Mouse (Mus musculus) T-helper 1 cell (primary cell): ENCODE measurements around the gene Sema3f.

ENCODE experiments used
- in situ Hi-C: fragments of 300-600 bp; cut with MboI, MseI; formaldehyde crosslinking; loops from one replicate; pipeline ENCODE4 v1.15.1; 2025; ENCODE audit warnings: high pct_unique_total_duplicates

The Sema3f gene

DNA sequence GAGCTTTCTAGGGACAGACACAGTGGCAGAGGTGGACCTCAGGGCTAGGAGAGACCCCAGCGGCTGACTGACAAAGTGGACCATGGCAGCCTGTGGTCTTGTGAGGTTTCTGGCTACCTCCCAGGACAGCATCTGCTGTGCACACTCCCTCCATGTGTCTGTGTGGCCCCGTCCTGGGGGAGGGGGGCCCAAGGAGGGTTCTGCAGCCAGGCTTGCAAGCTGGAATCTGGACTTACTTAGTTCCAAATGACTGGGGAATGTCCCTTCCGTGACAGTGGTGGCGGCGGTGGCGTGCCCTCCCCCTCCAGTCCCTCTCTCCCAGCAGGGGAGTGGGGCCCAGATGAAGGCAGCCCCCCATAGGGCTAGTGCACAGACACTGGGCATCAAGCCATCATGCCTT lies 6.7 kb upstream of the Sema3f start:
- in situ Hi-C loops: no loop called here

- in situ Hi-C loops: no loop called here
These were observed 5.4 kb upstream of the Sema3f start for GRCm38 (mm10) chr9:107715632-107716031.

GRCm38 (mm10) chr9:107714221-107714952 lies 4.1 kb upstream of the Sema3f start:
- in situ Hi-C loops: no loop called here

GRCm38 (mm10) chr9:107709096-107709696 lies 1.1 kb downstream of the Sema3f start:
- in situ Hi-C loops: no loop called here

DNA sequence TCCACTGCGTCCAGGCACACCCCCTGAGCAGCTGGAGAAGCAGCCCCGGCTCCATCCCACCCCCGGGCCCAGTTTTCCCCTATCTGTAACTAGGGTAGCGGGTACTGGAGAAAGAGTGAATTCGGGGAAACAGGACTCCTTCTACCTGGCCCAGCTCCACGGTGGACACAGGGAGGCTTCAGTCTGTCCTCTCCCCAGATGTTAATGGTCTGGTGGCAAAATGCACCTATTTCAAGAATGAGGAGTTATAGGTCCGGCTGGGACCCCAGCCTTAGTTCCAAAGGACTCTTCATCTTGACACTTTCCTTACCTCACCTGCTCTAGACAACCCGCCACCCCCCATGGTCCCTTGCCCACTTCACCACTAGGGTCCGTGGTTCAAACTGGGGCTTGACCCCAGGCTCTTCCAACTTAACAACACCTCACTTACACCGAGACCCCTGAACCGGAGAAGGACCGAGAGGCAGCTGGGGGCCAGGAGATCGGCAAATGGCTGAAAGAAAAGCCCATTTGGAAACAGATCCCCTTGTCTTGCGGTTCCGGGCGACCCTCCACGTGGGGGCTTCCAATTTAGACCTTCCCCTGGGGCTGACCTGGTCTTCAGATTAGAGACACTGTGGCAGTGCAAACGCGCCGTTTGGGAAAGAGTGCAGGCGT lies 1.7 kb downstream of the Sema3f start:
- in situ Hi-C loops: no loop called here

GRCm38 (mm10) chr9:107707701-107708438 lies 2.4 kb downstream of the Sema3f start:
- in situ Hi-C loops: no loop called here

GRCm38 (mm10) chr9:107706781-107707211 lies 3.5 kb downstream of the Sema3f start:
- in situ Hi-C loops: no loop called here

DNA sequence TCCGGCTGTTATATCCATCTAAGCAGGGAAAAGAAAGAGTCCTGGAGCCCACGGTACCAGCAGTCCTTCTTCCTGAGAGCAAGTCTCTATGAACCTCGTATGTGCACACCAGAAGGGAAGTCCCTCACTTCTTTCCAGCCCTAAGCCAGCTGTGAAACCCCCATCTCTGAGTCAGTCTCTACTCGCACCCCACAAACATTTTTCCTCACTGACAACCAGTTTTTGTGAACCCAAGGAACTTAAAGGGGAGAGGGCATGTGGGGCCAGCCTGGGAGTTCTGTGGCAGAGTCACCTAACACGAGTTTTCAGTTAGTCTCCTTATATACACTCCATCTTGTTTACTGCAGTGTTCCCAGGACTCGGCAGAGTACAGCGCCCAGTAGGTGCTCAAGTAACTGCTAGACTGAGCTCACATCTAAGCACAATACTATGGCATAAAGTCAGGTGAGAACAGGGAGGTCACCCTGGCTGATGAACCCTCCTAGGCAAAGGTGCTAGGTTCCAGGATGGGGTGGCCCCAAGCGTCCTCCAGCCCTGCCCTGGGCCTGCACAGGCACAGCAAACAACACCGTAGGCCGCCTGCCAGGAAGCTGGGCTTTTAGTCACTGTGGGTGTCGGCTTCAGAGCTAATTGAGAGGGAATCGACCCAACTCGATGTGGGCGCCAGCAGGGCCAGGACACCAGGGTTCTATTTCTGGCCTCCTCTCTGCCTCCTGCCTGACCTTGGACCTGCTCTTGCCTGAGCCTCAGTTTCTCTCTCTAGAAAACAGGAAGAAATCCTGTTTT lies 6.7 kb downstream of the Sema3f start:
- in situ Hi-C loops: no loop called here

GRCm38 (mm10) chr9:107702606-107703185 lies 7.6 kb downstream of the Sema3f start:
- in situ Hi-C loops: no loop called here

- in situ Hi-C loops: no loop called here
These were observed 8.7 kb downstream of the Sema3f start for GRCm38 (mm10) chr9:107701594-107701993.

DNA sequence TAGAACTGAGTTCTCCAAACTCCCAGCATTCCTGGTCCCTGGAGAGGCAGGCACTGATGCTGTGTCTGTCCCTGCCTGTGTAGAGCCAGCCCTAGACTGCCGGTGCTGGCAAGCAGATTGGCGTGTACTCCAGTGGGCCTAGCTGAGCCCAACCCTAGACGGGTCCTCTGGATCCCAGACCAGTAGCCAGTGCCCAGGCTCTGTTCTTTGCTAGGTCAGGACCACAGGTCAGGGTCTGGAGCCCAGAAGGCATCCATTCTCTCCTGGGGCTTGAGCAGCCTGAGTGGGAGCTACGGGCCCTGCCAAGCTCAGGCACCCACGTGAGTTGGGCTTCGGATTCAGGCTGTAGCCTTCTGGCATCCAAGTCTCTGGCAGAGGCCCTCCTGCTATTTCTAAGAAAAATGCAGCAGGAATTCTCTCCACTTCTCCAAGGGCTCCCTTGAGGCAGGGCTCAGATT lies 10.1 kb downstream of the Sema3f start:
- in situ Hi-C loops: no loop called here

GRCm38 (mm10) chr9:107699376-107699980 lies 10.8 kb downstream of the Sema3f start:
- in situ Hi-C loops: no loop called here

DNA sequence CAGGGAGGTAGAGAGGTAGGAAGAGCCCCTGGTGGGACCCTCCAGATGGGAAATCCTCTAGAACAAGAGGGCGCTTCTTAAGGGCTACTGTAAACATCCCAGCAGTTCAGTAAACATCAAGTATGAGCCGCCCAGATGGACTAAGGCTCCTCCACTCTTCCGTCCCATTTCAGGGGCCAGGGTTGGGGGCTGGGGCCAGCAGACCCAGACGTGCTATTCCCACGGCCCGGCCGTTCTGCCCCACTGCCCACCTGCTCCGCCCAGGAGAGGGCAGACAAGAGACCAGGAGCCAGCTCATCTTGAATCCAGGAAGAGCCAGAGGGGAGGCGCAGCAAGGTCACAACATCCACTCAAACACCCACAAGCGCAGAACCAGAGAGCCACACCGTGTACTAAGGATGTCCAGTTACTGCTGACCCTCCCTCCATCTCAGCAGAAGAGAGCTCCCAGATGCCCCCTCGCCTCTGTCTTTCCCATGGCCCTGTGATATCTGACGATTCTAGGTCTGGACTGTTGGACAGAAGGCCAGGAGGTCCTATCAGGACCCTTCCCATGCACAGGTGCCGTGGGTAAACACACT lies 11.6 kb downstream of the Sema3f start:
- in situ Hi-C loops: no loop called here

GRCm38 (mm10) chr9:107697811-107698521 lies 12.3 kb downstream of the Sema3f start:
- in situ Hi-C loops: no loop called here

GRCm38 (mm10) chr9:107696845-107697610 lies 13.2 kb downstream of the Sema3f start:
- in situ Hi-C loops: no loop called here

DNA sequence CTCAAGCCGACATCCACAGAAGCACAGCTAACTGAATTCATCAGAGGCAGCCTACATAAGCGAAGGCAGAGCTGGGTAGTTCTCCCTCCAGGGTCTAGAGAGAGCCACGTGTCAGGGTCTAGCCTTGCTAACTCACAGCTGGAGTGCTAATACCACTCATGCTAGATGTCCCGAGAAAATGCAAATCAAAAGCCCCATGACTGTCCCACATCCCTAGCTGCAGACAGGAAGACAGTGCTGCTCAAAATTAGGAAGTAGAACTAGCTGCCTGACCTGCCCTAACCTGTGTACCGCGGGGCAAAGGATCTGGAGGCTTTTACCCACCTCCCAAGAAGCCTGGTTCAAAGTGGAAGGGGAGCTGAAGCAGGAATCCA lies 14.2 kb downstream of the Sema3f start:
- in situ Hi-C loops: no loop called here

DNA sequence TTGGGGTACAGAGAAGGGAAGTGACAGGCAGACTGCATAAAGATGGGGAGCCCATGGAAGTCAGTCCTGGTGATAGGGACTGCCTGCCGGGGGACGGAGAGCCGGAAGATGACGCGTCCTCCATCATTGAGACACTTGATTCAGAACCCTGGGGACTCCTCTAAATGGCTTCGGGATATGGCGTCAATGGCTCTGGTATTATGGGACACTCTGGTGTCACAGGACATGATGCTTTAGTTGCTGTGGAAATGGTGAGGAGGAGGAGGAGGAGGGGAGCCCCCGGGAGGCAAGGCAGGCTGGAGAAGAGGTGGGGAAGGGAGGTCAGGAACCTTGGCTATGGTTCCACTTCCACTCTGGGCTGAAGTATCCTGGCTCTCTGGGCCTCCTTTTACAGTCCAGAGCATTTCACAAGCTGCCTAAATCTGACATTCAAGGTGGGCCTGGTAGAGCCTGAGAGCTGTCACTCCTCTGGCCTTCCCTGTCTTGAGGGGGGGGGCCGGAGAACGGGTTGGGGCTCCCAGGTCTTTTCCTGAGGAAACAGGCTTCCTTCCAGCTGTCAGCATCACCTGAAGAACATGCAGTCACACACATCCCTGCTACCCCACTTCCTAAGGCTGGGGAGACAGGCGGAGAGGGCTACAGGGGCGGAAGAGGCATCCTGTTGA lies 14.7 kb downstream of the Sema3f start:
- in situ Hi-C loops: no loop called here

DNA sequence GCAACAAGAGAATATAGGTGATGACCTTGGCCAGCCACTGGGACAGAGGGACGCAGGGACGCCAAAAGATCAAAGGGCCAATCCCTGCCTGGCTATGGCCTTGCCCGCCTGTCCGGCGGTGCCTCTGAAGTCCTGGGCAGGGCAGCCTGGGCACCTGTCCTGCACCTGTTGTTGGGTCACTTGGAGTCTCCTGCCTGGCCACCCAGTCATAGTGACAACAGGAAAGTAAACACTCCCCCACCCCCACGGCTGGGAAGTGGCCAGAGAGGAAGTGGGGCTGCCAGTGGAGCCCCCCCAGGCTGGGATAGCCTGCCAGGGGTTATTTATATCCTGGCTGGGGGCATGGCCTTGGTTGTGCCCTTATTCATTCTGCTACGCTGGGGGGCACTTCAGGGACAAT lies 15.6 kb downstream of the Sema3f start:
- in situ Hi-C loops: no loop called here
